Mouse (Mus musculus) bone marrow, adult 2 months (tissue): Measurements from ENCODE around the gene Col6a6.

Source experiments
- CTCF ChIP-seq: fragments of 200-500 bp; IDR thresholded peaks from 2 replicates; pipeline ENCODE4 v1.5.1; 2011; ENCODE audit warnings: low read length, control low read depth; ENCODE audit not compliant: control insufficient read depth, insufficient read depth
- POLR2A ChIP-seq: fragments of 200-500 bp; IDR thresholded peaks from 2 replicates; pipeline ENCODE4 v1.6.1; 2011; ENCODE audit warnings: low read depth, mild to moderate bottlenecking, control low read depth, low read length, borderline replicate concordance; ENCODE audit not compliant: control insufficient read depth

DNA sequence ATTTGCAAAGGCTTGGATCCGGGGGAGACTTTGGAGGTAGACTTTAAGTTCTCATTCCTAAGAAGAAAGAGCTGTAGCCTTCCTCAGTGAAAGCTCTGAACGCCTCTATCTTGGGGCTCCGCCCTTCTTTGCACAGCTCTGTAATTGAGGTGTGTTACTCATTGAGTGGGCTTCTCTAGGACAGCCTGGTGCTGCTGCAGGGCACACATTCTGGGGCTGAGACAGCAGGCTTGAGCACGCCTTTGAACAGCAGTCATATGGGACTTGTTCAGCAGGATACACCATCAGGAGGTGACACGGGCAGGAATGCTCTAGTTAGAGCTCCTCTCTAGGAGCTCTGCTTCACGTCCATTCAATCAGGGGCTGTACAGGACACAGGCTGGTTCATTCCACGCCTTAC, 162.7 kb downstream of the Col6a6 start:
- TF ChIP-seq CTCF (no peak), POLR2A (no peak)
